Mouse (Mus musculus) erythroblast, embryonic 14.5 days (primary cell): ENCODE data around the gene Bfar.

Source experiments
- GATA1 ChIP-seq: IDR thresholded peaks from 2 replicates; pipeline ENCODE4 v1.6.1; 2012; ENCODE audit warnings: low read length, inconsistent platforms, mixed read lengths
- TAL1 ChIP-seq: IDR thresholded peaks from 3 replicates; pipeline ENCODE4 v1.6.1; 2012; ENCODE audit warnings: low read length, inconsistent platforms, mixed read lengths

GRCm38 (mm10) chr16:13750626-13751025 is 79.0 kb downstream of the Bfar start:
- no peak for TF ChIP-seq GATA1
- no peak for TF ChIP-seq TAL1
